Mouse (Mus musculus) heart, postnatal 14 days (tissue): ENCODE measurements around the gene Dok5. TPM values are rescaled to one million over a fixed set of nuclear protein-coding genes. Genes with fewer than 3 reads are reported as not detected.

Experiments used
- DNase-seq, 2 experiments: peaks; one replicate each; pipeline ENCODE4 v3.0.0; 2021 to 2022
- intact Hi-C: fragments of 180-260 bp; cut with DNase I; formaldehyde crosslinking; loops from one replicate; pipeline ENCODE4 v1.15.1; 2025
- total RNA-seq, 2 experiments: library from RNA; stranded (reverse); gene quantifications; 2 replicates each; pipeline ENCODE4 v1.2.3; 2021

The Dok5 gene
- total RNA-seq, 2 experiments from 2014 or later = 0.27 to 0.45 TPM

DNA sequence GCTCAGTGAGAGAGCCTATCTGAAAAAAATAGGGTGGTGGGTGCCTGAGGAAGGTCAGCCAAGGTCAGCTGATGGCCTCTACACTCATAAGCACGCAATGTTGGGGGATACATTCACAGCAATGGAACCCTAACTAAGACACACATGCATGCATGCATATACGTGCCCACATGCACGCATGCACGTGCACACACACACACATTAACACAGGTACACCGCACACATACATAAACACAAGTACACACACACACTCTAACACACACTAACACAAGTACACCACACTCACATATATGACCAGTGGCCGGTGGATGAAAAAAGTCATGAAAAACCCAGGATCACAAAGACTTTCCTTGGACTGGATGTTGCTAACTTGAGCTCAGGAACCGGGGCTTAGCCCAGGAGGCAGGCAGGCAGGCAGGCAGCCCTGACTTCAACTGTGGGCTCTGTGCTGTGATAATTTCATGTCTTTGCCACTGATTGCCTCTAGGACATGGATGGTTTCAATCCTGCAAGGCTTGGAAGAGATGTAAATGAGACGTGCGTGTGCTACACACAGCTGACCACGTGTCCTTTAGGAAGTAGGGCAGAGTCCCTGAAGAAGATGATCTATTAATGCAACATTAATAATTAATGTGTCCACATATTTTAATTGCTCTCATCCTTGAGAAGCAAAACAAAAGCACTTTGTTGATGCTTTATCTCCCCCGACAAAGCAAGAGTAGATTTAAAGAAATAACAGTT, 48.6 kb downstream of the Dok5 start:
- no peak for DNase-seq
- intact Hi-C loops = no loop called here

GRCm38 (mm10) chr2:170788101-170788500, 56.5 kb downstream of the Dok5 start:
- intact Hi-C loops = no loop called here
- no peak for DNase-seq

DNA sequence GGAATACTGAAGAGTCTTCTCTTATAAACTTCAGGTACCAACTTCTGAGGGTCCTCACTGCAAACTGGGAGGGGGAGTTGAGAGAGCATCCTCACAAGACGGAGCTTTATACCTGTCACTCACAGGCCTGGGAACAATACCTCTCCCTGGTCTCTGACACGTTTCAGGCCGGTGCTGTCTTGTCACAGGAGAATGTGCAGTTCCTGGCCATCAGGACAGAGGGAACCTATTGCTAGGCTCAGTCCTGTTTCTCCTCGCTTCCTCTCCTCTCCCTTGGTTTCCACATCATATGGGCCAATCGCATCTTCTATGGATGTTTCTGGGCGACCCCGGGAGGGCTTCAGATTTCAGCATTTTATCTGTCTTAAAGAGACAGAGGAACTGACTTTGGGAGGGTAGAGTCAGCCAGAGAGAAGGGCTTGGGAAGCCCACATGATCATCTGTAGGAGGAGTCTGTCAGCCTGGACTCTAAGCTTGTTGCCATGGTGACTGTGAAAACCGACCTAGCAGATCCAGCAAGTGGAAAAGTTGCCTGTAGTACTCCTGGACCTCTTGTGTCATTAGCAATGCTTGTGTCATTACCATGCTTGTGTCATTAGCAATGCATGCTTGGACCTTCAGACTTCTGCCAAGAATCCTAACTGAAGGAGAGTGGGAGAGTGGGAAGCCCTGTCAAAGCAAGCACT, 59.9 kb downstream of the Dok5 start:
- intact Hi-C loops = no loop called here

DNA sequence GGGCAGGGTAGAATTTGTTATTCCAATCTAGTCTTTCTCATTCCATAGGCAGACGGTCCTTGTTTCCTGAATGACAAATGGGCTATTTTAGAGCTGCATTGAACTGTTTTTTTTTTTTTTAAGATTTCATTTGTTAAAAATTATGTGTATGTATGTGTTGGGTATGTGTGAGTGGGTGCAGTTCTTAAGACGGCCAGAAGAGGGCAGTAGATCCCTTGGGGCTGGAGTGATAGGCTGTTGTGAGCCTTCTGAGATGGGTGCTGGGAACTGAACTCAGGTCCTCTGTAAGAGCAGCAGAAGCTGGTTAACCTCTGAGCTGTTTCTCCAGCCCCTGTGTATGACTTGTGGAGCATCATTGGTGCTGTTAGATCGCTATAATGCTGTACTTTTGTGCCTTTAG, 63.6 kb downstream of the Dok5 start:
- no peak for DNase-seq
- intact Hi-C loops = no loop called here

More for the DNA sequence above, 59.9 kb downstream of the Dok5 start:
- no peak for DNase-seq

GRCm38 (mm10) chr2:170802984-170803383, 71.4 kb downstream of the Dok5 start:
- intact Hi-C loops = no loop called here
- DNase-seq = no peak

GRCm38 (mm10) chr2:170807555-170808258, 76.1 kb downstream of the Dok5 start:
- no peak for DNase-seq
- intact Hi-C loops = no loop called here

- intact Hi-C loops = no loop called here
- DNase-seq = no peak
Measured at GRCm38 (mm10) chr2:170808259-170808789, 76.7 kb downstream of the Dok5 start.

DNA sequence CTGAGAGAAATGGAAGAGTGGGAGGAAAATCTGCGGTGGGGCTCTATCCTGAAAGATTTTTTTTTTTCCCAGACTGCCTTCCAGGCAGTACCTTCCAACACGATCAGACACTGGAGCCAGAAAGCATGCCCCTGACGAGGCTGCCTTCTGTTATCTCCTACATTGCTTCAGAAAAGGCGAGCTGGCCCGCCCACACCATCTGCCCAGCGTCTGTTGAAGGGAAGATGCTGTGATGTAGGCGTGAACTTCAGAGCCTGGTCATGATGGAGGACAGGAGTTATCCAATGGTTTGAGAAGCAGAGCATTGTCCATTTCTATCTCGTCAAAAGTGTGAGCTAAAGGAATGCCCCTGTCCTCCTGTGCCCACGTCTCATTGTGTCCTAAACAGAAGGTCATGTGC, 79.7 kb downstream of the Dok5 start:
- no peak for DNase-seq
- intact Hi-C loops = no loop called here

GRCm38 (mm10) chr2:170816302-170816701, 84.7 kb downstream of the Dok5 start:
- intact Hi-C loops = no loop called here
- DNase-seq = no peak

DNA sequence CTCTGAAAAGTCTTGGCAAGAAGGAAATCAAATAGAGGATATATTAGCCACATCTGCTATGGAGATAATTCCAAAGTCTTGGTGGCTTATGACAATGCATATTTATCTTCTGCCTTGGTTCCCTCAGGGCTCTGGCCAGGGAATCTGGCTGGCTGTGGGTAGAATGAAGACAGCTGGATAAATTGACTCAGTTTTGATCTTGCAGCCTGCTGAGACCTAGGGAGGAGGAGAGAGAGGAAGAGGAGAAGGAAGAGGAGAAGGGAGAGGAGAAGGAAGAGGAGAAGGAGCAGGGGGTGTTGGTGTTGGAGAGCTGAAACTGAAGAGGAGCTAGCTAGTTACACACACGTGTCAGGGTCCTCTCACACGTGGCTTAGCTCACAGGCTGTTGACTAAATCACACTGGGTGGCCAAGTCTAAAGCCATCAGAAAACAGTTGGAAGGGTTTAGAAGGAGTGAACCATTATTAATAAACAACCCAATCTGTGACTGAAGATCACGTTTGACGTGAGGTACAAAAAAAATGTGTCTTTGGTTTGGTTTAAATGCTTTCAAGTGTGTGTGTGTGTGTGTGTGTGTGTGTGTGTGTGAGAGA, 85.6 kb downstream of the Dok5 start:
- intact Hi-C loops = no loop called here
- no peak for DNase-seq

- DNase-seq = no peak
- intact Hi-C loops = no loop called here
Measured at GRCm38 (mm10) chr2:170826821-170827441, 95.3 kb downstream of the Dok5 start.

- intact Hi-C loops = no loop called here
- DNase-seq = no peak
Measured at GRCm38 (mm10) chr2:170828757-170829156, 97.2 kb downstream of the Dok5 start.

DNA sequence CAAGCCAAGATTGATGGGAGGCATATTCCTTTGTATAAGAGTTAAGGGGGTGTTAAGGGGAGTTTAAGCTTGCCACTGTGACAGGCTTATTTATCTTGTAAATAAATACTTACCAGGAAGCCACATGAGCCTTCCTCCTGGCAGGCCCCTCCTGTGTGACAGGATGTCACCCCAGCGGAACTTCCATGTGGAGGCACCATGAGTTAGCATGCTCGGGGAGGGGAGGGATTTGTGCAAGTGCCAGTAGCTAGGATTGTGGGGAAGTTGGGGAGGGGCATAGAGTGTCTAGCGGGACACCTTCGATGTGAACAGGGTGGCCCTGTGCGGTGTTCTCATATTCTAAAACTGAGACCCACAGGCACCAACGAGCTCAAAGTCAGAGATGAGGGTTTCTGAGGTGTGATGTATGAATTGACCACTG, 97.6 kb downstream of the Dok5 start:
- no peak for DNase-seq
- intact Hi-C loops = no loop called here

- no peak for DNase-seq
- intact Hi-C loops = no loop called here
Measured at GRCm38 (mm10) chr2:170829988-170830387, 98.4 kb downstream of the Dok5 start.

DNA sequence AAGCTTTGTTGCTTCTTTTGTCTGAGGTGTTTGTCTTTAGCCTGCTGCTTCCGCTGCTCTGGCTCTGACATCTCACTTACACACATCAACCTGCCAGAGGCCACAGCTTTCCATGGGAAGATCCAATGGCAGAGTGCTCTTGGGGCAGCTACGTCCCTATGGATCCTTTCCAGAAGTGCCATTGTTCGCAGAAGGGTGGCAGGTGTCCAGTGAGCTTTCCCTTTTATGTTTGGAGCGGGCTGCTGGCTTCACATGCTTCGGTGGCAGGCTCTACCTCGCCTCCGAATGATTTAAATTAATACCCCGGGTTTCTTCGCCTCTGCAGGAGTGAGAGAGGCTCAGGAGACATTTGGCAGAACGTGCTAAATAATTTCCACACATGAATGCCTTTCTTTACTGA, 105.3 kb downstream of the Dok5 start:
- intact Hi-C loops = no loop called here

GRCm38 (mm10) chr2:170837363-170837762, 105.8 kb downstream of the Dok5 start:
- intact Hi-C loops = no loop called here
- no peak for DNase-seq

More for the DNA sequence above, 105.3 kb downstream of the Dok5 start:
- DNase-seq = peak; percentile 12 to 35

DNA sequence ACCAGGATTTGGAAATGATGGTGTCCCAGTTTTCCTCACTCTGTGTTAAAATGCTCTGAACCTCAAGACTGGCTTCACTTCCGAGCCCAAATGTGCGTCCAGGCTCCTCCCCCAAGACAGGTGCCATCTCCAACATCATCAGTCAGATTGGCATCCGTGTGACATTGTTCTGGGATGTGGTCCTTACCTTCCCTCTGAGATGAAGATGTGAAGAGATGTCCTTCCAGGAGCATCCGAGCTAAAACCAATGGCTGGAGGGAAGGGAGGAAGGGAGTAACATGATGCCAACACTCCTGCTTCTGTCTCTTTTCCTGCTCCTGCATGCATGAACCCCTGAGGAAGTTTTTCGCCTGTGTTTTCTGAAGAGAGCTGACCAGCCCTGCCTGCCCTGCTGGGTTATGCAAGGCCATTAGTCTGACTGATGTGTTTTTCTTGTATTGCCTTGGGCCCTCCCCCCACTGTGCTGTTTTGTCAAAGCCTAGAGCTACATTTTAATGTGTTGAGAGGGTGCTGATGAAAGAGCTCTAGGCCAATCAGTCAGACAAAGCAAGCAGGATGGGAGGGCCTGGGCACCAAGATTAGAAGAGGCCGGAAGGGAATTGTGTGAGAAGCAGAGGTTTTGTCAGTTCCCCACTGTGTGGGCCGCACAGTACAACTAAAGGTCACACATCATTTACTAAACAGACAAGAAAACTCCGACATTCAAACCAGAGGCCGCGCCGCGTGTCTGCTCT, 106.4 kb downstream of the Dok5 start:
- intact Hi-C loops = no loop called here
- no peak for DNase-seq

GRCm38 (mm10) chr2:170841441-170841965, 109.9 kb downstream of the Dok5 start:
- intact Hi-C loops = no loop called here
- DNase-seq = no peak

GRCm38 (mm10) chr2:170845511-170845910, 113.9 kb downstream of the Dok5 start:
- no peak for DNase-seq
- intact Hi-C loops = no loop called here
